Mouse (Mus musculus): Measurements from ENCODE around the gene Pmfbp1.

Gene Pmfbp1

DNA sequence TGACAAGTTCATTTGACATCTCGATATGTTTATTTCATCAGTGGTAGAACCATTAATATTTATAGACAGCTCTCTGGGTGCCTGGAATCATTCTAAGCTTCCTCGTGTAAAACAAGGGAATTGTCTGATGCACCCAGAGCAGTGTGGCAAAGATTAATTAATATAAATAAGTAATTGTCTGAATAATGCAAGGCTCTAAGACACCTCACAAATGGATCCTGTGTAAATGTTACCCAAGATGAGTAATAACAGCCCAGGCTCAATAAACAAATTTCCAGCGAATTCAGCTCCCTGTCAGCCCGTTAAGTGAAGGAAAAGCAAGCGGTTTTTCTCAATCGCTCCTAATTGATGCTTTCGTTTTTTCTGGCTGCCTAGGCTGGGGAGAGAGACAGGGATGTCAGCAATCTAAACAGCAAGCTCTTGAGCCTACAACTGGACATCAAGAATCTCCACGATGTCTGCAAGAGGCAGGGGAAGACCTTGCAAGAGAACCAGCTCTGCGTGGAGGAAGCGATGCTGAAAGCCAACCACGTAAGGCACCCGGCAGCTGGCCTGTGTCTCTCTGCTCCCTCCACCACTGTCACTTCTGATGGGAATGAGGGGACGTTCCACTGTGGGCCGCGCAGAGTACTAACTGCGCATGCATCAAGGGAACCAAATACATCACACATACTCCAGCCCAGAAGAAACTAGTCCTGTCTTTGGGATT lies 5.3 kb downstream of the Pmfbp1 start:
- DNase-seq (ENCODE audit: low spot score in 2 of 2) = no peak

DNA sequence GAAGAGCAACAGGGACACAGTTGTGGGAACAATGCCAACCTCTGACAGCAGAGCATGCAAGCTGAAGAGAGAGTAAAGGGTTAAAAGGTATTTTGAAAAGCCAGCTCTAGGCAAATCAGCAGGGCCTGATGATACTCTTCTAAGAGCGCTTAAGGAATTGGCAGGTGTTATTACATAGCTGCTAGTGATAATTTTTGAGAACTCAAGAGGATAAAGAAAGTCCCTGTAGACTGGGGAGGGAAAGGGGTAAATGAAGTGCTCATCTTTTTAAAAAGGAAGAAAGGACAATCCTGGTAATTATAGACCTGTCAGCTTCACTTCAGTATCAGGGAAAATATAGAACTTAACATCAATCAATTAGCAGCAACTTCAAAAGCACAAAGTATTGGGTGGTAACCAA lies 9.7 kb downstream of the Pmfbp1 start:
- no peak for DNase-seq (ENCODE audit: low spot score in 2 of 2)

DNA sequence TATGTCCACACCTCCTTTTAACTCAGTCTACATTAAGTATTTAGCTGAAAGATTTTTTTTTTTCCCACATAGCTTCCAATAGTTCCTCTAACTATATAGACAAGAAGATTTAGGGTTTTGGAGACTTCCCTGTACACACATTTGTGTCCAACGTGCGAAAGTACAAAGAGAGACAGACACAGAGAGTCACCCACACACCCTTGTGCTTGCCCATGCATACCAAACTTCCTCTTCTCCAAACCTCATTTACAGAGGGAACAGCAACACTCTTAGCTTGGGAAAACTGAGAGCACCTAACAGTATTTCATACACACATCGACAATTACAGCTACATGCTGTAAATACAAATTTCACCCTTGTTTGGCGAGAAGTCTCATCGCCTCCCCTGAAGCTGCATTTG lies 11.7 kb downstream of the Pmfbp1 start:
- DNase-seq (ENCODE audit: low spot score in 2 of 2) = no peak

DNA sequence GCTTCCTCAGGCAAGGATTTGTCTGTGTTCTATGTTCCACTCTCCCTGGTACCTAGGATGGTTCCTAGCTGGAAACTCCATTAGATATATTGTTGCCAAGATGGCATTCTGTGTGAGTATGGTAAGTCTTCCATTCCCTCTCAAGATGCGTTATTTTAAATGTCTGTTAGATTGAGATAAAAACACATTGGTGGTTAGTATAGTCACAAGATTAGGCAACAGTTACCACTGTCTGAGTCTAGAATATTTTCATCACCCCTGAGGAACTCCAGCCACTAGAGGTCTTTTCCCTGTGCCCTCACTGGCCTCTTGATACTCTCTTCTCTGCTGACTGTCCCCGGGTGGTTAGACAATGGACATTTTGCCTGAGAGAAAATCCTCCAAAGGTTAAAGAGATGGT lies 30.2 kb downstream of the Pmfbp1 start:
- no peak for DNase-seq (ENCODE audit: low spot score in 2 of 2)

DNA sequence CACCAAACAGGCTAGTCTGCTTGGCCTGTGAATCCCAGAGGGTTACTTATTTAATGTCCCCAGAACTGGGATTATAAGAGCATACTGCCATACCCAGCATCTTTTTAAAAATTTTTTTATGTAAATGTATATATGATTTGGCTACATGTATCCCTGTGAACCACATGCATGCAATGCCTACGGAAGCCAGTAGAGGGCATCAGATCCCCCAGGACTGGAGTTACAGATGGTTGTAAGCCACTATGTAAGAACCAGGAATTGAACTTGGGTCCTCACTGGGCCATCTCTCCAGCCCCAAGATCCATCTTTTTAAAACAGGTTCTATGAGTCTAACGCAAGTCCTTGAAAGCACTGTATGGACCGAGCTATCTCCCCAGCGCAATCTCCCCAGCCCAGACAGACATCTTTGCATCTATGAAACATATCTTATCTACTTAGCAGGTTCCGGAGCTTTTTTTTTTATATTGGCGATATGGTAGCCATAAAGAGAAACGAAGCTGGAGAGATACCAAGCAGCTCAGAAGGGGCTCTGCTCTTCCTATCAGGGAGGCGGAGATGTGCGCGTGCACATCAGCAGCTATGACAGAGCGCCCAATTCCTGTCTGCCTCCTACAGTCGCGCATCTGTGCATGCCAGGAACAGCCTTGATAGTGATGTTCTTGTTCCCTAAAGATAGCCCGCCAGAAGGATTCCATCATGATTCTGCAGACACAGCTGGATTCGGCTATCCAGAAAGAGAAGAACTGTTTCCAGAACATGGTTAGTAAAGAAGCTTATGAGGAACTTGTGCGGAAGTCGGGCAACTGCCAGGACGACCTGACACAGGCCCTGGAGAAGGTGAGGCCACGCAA lies 41.5 kb downstream of the Pmfbp1 start:
- DNase-seq (ENCODE audit: low spot score in 2 of 2) = peak; percentile 45 to 68

DNA sequence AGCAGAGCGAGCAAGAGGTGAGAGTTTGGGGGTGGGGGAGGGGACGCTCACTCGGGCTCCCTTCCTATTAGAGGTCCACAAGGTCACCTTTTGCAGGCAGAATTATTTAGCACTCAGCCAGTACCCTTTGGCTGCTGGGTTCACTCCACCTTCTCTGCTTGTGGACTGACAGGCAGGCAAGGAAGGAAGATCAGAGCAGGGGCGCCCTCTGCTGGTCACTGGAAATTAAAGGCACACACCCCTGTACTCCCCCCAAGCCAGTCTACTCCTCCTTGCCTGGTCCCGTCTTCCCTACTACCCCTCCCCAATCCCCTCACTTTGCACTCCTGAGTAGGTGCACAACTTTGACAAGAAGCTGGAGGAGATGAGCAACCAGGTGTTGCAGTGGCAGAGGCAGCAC lies 42.9 kb downstream of the Pmfbp1 start:
- peak; percentile 67 to 84 for DNase-seq (ENCODE audit: low spot score in 2 of 2)

DNA sequence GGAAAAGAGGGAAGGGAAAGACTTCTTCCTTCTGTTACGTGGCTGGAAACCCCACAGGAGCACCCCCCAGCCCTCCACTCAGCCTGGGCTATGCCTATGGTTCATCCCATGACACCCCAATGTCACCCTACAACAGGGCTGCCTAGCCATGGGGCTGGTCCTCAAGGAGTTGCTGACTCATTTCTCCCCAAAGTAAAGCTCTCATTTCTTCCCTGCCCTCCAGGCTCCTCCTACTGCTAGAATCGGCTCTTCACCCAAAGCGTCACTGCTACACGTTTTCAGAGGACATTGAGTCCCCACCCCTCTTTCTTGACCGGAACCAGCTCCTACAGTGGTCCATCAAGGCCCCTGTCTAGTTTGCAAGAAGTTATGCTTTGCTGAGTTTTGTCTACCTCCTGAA lies 48.3 kb downstream of the Pmfbp1 start:
- no peak for DNase-seq (ENCODE audit: low spot score in 2 of 2)

DNA sequence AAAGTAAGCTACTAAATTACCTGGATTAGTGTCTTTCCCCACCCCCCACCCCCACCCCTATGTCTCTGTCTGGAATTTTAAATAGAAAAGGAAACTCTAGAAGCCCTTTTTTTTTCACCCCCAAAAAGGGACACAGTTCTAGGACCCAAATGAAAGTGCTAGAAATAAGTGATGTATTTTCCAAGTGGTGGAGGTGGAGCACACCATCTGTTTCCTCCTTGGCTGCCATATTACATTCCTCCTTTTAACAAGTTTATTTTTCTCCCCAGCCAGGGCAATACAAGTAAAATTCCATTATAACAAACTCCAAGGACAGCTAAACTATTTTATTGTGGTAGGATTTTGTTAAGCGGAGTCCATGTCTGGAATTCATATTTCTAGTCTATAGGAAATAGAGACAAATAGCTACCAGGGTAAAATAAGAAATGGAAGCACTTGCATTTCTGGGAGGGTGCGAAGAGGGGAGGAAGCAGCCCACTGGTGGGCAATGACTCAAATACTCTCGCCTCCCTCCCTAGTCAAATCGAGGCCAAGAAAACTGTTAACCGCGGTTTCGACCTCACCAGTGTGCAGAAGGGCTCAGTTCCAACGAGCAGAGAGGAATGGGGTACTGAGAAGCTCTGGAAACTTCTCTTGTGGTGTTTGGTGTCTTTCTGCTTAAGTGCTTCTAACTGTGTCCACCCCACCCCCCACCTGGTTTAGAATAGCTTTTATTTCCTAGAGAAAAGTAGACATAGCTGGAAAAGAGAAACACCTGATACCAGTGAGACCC lies 49.1 kb downstream of the Pmfbp1 start:
- DNase-seq (ENCODE audit: low spot score in 2 of 2) = no peak

DNA sequence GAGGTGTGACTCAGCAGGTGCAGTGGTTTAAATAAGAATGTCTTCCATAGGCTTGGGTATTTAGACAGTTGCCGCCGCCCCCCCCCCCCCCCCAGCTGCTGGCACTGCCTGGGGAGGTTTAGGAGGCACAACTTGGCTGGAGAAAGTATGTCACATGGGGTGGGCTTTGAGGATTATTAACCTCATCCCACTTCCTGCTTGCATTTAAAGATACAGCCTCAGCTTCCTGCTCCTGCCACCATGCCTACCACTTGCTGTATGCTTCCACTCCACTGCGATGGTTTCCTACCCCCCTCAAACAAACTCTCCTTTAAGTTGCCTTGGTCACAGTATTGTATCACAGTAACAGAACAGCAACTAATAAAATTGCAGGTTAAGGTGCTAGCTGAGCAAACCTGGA lies 50.2 kb downstream of the Pmfbp1 start:
- no peak for DNase-seq (ENCODE audit: low spot score in 2 of 2)

DNA sequence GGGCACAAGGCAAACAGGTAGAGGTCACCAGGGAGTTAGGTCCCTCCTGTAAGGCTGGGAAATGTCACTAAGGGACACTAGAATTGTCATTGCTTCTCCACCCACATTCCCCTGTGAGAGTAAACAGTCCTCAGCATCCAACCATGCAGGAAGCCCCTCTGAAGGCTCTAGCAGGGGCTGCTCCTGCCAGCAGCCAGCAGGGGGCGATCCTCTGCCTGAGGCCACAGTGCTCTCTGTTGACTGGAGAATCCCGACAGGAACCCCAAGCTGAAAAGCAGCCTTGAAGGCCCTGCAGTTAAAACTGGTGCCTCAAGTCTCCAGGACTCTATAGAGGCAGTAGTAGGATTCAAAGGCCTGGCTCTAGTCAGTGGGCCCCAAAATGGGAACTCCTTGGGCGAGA lies 57.8 kb downstream of the Pmfbp1 start:
- peak; percentile 17 to 47 for DNase-seq (ENCODE audit: low spot score in 2 of 2)

DNA sequence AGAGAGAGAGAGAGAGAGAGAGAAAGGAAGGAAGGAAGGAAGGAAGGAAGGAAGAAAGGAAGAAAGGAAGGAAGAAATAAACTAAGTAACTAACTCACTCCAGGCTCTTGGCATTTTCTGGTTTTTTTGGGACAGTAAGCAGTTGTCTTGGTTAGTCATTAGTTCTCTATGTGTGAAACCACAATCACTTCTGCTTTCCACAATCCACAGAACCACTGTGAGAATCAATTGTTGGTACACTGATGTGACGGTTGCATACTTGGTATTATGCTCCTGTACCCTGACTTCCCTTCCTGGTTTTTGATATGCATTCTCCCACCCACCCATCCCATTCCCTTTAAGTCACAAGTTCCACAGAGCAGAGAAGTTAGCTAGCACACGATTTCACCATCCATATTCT lies 70.1 kb downstream of the Pmfbp1 start:
- DNase-seq (ENCODE audit: low spot score in 2 of 2) = no peak

DNA sequence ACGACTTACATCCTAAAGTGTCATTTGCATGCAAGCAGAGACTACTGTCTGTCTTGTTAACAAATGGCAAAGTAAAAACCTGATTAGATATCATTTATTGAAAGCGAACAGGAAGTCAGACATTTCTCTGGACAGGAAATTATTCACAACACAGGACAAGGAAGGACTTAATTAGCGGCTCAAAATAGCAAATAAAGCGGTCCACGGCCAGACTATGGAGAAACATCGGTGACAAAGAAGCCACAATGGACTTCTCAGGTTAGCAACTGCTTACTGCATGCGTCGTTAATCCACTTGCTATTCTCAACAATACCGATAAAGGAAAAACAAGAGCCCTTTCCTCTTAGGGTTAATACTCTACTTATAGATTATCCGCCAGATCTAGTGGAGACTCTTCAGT lies 70.9 kb downstream of the Pmfbp1 start:
- no peak for DNase-seq (ENCODE audit: low spot score in 2 of 2)

DNA sequence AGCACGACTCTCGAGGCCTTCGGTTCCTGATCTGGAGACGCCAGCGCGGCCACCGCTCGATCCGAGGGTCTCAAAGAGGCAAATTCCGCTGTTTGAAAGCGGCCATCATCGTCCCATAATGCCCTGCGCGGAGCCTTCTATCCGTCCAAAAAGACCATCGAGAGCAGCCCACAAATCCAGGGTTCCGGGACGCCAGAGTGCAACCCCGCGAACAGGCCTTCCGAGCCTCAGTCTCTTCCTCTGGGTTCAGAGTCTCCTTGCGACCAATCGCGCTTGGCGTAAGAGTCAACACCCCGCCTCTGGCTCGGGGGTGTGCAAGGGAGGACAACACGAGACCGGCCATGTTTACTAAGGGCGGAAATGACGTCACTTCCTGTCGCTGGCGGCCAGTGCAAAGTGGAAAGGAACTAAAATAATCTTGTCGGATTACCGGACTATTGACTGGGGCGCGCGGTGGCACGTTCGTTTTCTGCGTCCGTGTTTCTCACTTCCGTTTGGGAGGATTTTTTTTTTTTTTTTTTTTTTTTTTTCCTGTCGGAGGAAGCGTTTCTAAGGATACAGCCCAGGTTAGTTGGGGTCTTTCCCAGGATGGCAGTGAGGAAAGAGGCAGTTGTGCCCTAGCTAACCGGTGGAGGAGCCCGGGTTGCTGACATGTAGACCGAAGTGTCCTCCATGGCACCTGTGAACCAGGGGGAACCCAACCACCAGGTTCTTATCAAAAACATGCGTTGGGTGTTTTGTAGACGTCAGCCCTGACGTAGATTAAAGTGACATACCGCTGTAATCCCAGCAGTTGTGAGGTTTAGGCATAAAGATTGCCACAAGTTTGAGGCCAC lies 71.9 kb downstream of the Pmfbp1 start, which contains the start of the genes Dhx38 and Txnl4b:
Gene Dhx38 (minus strand): TSS at position 364 of the 836 bp plus-strand sequence.
Gene Txnl4b (plus strand): TSS at position 395 of the 836 bp plus-strand sequence.
- DNase-seq (ENCODE audit: low spot score in 2 of 2) = peak; percentile 96 to 97

DNA sequence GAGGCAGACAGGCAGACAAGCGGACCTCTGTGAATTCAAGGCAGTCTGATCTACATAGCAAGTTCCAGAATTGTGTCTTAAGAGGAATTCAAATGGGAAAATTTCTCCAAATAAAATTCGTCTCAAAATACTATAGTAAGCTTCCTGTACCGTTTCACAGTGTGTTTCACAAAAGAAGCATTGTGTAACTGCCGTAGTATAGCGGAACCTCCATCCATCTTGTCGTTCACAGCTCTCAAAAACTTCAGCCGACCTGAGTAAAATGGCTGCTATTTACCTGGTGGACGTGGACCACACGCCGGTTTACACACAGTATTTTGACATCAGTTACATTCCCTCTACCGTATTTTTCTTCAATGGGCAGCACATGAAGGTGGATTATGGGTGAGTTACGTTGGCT lies 77.3 kb downstream of the Pmfbp1 start:
- DNase-seq (ENCODE audit: low spot score in 2 of 2) = no peak

DNA sequence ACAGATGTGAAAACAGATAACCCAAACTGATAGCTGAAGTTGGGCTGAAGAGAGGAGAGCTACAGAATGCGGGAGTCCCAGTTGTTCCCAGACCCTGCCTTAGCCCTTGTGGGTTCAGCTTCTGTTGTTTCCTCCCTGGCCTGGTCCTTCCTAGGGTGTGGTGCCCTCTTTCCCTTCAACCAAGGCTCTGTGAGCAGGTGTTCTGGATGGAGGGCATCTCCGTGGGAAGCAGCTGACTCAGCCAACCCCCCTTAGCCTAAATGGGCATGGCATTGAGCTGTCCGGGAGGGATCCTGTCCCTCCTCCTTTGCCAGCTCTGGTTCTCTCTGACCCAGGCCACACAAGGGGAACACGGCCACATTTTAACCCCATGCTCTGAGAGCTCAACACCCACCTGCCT lies 82.5 kb downstream of the Pmfbp1 start:
- no peak for DNase-seq (ENCODE audit: low spot score in 2 of 2)

DNA sequence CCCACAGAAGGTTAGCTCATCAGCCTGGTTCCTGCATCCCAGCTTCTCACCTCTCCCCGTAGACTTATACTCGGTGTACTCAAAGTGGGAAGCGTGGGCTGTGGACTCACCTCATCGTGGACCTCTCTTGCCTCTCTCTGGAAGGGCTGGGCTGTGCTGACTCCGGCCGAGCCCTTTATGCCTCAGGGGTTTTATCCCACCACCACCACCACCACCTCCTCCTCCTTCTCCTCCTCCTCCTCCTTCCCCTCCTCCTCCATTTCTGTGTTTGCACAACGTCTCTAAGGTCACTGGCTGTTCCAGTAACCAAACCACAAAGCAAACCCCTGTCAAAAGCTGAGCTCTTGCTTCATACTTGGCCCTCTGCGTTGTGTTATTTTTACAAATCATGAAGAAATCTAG lies 85.1 kb downstream of the Pmfbp1 start, which contains the start of gene Hp:
Gene Hp (minus strand): TSS at position 273 of the 402 bp plus-strand sequence.
- DNase-seq (ENCODE audit: low spot score in 2 of 2) = no peak

DNA sequence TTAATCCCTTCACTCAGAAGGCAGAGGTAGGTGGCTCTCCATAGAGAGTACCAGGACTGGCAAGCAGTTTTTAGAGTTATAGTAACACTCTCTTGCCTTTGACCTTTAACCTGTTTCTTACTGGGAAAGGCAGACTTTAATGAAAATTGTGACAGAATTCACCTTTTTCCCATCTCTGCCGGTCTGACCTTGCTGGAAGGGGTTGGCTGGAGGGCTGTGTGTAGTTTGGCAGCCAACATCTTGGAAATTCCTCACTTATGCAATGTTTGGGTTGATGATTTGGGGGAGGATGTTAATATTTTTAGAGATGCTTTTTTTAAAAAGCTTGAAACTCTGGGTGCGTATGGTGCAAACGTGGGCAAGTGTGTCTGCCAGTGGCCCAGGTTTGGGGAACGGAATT lies 90.5 kb downstream of the Pmfbp1 start:
- no peak for DNase-seq (ENCODE audit: low spot score in 2 of 2)

DNA sequence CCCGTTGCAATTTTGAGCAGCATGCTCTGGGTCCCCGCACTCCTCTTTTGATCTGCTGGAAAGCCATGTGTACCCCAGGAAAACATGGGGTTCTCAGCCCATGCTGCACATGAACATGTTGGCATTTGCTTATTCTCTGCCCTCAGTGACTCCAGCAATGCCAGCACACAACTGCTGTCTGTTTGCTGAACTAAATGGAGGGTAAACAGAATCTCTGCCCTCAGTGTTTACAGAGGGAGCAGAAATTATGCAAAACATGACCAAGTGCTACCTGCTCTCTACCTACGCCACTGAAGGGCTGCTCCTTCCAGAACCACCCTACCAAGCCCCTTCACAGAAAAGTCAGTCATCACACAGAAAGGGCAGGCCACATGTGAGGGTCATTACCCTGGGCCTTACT lies 91.0 kb downstream of the Pmfbp1 start:
- DNase-seq (ENCODE audit: low spot score in 2 of 2) = no peak

DNA sequence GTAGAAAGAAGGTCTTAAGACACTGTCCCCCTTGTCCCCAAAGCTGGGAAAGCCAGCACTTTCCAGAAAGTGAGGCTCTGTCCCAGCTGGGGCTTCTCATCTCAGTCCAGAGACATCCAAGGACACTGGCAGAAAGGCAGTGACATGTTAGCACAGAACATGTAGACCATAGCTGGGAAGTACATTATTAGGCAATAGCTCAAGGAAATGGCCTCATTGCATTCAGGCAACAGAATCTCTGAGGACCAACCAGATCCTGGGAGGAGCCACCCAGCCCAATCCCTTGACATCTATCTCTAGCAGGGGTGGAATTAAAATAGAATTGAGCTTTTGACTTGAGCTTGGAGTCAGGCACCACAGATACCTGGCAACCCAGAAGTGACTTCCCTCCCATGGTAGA lies 91.8 kb downstream of the Pmfbp1 start:
- DNase-seq (ENCODE audit: low spot score in 2 of 2) = no peak

DNA sequence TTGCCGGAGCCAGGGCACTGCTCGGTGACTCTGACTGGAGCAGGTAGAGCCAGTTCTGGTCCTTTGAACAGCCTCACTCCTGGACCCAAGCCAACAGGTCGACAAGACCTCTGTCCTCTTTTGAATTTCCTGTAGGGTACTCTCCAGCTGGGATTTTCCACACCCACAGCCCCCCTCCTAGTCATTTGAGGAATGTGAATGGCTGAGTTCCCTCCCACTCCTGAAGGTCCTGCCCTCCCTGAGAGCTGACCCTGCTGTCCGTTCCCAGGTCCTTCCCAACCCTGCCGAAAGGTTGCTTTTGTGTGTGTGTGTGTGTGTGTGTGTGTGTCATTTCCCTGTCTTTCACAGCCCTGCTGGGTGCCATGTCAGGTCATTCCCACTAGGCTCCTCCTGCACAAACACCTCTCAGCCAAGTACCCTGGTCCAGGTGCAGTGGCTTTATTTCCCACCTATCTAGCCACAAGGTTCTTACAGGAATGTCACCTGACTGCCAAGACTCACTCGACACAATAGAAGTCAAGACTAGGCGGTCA lies 93.2 kb downstream of the Pmfbp1 start:
- no peak for DNase-seq (ENCODE audit: low spot score in 2 of 2)

DNA sequence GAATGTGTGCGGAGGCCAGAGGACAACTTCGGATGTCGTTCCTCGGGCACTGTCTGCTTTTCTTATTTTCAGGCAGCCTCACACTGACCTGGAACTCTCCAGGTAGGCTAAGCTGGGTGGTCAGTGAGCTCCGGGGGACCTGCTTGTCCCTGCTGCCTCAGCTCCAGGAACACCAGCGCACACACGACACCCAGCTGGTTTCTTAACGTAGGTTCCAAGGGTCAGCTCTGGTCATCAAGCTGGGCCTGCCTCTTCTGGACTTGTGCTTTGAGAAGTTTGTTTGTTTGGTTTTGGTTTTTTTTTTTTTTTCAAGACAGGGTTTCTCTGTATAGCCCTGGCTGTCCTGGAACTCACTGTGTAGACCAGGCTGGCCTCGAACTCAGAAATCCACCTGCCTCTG lies 97.1 kb downstream of the Pmfbp1 start:
- no peak for DNase-seq (ENCODE audit: low spot score in 2 of 2)

Data from spleen, postnatal 10 days (tissue).